Mouse (Mus musculus): ENCODE measurements around the gene Vsig2. TPM values are rescaled to one million over a fixed set of nuclear protein-coding genes. Genes with fewer than 3 reads are reported as not detected.

Gene Vsig2
- polyA plus RNA-seq (2011; ENCODE audit: insufficient read length, low read depth, missing spikeins) = not detected in 2 replicates

DNA sequence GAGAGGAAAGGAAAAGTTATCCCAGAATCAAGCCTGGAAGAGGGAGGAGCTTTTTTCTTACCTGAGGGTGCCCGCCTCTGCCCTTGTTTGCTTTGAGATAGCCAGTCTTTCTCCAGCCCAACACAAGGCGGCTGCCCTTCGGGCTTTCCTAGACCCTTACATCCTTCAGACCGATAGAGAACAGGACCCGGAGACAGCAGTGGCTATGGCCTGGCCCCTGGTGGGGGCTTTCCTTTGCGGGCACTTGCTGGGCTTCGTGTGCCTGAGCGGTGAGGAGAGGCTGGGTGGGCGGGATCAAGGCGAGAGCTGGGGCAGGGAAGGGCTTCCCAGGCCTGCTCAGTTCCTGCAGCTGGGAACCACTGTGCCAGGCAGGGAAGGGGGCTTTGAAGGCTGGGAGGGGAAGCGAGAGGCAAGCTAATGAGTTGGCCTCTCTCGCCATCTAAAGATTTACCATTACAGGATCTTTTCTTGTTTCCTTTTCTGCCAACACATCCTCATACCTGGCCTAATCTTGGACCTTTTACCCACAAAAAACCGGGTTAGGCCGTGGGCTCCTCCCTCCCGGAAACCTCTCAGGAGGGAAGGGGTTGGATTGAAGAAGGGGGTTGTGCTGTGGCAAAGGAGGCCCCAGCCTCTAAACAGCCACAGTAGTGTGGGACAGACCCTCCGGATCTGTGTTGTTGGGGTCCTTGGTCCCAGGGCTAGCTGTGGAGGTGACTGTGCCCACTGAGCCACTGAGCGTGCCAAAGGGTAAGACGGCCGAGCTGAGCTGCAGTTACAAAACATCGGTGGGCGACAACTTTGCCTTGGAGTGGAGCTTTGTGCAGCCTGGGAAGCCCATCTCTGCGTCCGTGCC lies at the start of gene Vsig2:
TSS of gene Vsig2 (plus strand) at position 86 of the 856 bp plus-strand sequence.
- TF ChIP-seq CTCF (IDR thresholded peaks at IDR 0.05; ENCODE audit: borderline replicate concordance, insufficient read depth, low read length) (no peak), POLR2A (IDR thresholded peaks at IDR 0.05; ENCODE audit: low read depth, low read length) (no peak)
- Histone ChIP-seq H3K4me3 (ENCODE audit: insufficient read depth, low read length) (no peak within 1 kb of the TSS), H3K27ac (ENCODE audit: insufficient read depth, low read length) (no peak within 1 kb of the TSS), H3K4me1 (ENCODE audit: control insufficient read depth, insufficient read depth, low read length) (no peaks in the 10 kb centered on the region)

DNA sequence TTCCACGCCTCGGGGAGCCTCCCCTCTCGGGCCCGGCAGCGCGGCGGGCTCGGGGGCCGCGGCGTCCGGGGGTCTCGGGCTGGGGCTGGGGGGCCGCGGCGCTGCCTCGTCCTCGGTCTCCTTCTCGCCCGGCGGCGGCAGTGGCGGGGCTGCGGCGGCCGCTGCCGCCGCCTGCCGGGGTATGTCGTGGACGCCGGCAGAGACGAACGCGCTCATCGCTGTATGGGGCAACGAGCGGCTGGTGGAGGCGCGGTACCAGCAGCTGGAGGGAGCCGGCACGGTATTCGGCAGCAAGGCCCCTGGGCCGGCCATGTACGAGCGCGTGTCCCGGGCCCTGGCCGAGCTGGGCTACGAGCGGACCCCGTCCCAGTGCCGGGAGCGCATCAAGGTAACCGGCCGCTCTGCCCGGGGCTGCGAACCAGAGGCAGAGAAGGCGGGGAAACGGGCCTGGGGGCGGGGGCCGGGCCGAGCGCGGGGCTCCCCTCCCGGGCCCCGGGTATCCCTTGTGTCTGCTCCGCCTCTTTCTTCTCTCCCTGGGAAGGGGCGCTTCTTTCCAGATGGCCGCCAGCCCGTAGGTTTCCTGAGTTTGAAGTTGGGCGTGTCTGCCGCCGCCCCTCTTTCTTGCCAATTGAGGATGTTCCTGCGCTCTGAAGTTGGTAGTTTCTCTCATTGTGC lies 49.5 kb upstream of the Vsig2 start:
- Histone ChIP-seq H3K27ac (ENCODE audit: insufficient read depth, low read length) (peak overlapping the region; percentile 88; the same call in 1 of the 2 replicates), H3K4me1 (ENCODE audit: control insufficient read depth, insufficient read depth, low read length) (peaks cover 4% of the 10 kb centered on the region), H3K4me3 (ENCODE audit: insufficient read depth, low read length) (peak overlapping the region; percentile 60)
- TF ChIP-seq CTCF (IDR thresholded peaks at IDR 0.05; ENCODE audit: borderline replicate concordance, insufficient read depth, low read length) (no peak), POLR2A (IDR thresholded peaks at IDR 0.05; ENCODE audit: low read depth, low read length) (no peak)

DNA sequence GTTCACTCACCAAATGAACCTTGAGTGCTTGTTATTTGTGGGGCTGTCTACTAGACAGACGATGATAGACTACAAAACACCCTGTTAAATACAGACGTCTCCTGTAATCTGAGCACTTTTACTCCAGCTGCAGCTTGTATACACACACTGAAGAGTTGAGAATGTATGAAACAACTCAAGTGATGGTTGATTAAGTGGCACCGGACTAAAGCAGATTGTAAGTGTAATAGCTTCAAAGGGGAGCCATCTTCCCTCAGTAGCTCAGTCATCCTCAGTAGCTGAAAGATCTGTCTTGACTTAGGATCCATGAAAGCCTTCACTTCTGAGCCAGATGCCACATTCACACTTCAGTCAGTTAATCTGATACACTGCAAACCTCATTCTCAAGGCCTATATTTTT lies 43.3 kb upstream of the Vsig2 start:
- TF ChIP-seq POLR2A (IDR thresholded peaks at IDR 0.05; ENCODE audit: low read depth, low read length) = no peak
- TF ChIP-seq CTCF (IDR thresholded peaks at IDR 0.05; ENCODE audit: borderline replicate concordance, insufficient read depth, low read length) = no peak

DNA sequence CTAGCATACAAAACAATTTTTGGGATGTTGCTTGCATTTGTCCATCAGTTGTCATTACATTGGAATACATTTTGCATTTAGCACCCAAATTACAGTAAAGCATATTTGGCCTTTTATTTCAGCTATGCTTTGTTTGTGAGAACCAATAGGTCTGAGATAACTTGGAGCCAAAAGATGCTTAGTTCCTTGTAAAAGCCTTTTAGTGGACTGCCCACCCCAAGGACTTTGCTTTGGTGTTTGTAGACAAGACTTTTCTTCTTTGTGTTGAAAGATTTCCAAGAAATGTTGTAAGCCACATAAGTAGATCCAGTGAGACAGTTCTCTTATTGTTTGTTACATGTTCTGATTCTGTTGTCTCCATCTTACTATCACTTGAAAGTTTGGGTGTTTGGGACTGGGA lies 42.7 kb upstream of the Vsig2 start:
- Histone ChIP-seq H3K27ac (ENCODE audit: insufficient read depth, low read length) (no peak overlapping the region), H3K4me1 (ENCODE audit: control insufficient read depth, insufficient read depth, low read length) (no peaks in the 10 kb centered on the region), H3K4me3 (ENCODE audit: insufficient read depth, low read length) (no peak overlapping the region)
- no peak for TF ChIP-seq POLR2A (IDR thresholded peaks at IDR 0.05; ENCODE audit: low read depth, low read length)
- TF ChIP-seq CTCF (IDR thresholded peaks at IDR 0.05; ENCODE audit: borderline replicate concordance, insufficient read depth, low read length) = no peak

More for the DNA sequence above, 43.3 kb upstream of the Vsig2 start:
- no peaks in the 10 kb centered on the region for H3K4me1 ChIP-seq (ENCODE audit: control insufficient read depth, insufficient read depth, low read length)
- no peak overlapping the region for H3K27ac ChIP-seq (ENCODE audit: insufficient read depth, low read length)
- H3K4me3 ChIP-seq (ENCODE audit: insufficient read depth, low read length) = no peak overlapping the region

DNA sequence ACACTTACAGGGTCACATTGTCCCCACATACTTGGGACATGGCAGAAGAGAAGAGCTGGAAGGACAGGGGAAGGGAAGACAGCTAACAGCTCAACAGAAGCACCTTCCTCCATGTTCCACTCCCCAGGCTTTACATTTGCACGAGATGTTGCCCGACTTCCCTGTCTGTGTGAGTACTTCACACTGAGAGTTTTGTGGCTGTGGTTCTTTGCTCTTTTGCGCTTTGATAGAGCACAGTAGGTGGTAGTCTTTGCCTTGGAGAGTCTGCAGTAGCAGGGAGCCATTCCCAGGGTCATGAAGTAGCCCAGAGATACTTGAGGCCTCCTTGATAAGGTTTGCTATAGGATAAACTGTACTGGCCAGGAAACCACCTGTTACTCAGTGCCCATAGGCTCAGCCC lies 38.9 kb upstream of the Vsig2 start:
- TF ChIP-seq CTCF (IDR thresholded peaks at IDR 0.05; ENCODE audit: borderline replicate concordance, insufficient read depth, low read length) (no peak), POLR2A (IDR thresholded peaks at IDR 0.05; ENCODE audit: low read depth, low read length) (no peak)
- Histone ChIP-seq H3K4me3 (ENCODE audit: insufficient read depth, low read length) (no peak overlapping the region), H3K27ac (ENCODE audit: insufficient read depth, low read length) (no peak overlapping the region), H3K4me1 (ENCODE audit: control insufficient read depth, insufficient read depth, low read length) (no peaks in the 10 kb centered on the region)

DNA sequence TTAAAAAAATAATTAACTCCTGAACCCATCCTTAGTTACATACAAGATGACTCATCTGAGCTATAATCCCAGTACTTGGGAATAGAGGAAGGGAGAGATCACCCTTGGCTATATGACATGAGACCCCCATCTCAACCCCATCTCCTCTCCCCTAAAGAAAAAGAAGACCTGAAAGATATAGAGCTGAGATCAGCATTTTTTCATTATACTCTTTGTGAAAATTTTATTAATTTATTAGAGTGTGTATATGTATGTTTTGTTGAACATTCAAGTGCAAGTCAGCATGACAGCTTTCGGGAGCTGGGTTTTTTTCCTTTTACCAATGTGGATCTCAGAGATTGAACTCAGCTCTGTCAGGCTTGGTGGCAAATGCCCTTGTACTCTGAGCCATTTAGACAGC lies 37.9 kb upstream of the Vsig2 start:
- Histone ChIP-seq H3K4me3 (ENCODE audit: insufficient read depth, low read length) (no peak overlapping the region), H3K27ac (ENCODE audit: insufficient read depth, low read length) (no peak overlapping the region), H3K4me1 (ENCODE audit: control insufficient read depth, insufficient read depth, low read length) (no peaks in the 10 kb centered on the region)
- no peak for TF ChIP-seq POLR2A (IDR thresholded peaks at IDR 0.05; ENCODE audit: low read depth, low read length)

DNA sequence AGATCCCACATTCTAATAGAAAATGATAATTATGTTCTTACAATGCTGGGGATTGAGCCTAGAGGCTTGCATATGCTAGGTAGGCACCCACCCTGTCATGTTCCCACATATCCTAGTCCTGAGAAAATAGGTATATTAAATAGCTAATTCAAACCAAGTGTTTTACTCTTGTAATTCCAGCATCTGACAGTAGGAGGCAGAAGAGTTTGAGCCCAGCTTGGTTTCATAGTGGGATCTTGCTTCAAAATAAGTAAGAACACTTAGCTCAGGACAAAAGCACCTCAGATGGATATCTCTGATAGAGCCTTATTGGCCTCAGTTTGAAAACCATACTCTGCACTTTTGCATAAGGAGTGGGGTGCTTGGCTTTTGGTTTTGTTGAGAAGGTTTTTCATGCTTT lies 34.7 kb upstream of the Vsig2 start:
- Histone ChIP-seq H3K4me3 (ENCODE audit: insufficient read depth, low read length) (no peak overlapping the region), H3K27ac (ENCODE audit: insufficient read depth, low read length) (no peak overlapping the region), H3K4me1 (ENCODE audit: control insufficient read depth, insufficient read depth, low read length) (no peaks in the 10 kb centered on the region)
- TF ChIP-seq CTCF (IDR thresholded peaks at IDR 0.05; ENCODE audit: borderline replicate concordance, insufficient read depth, low read length) = no peak
- TF ChIP-seq POLR2A (IDR thresholded peaks at IDR 0.05; ENCODE audit: low read depth, low read length) = no peak

DNA sequence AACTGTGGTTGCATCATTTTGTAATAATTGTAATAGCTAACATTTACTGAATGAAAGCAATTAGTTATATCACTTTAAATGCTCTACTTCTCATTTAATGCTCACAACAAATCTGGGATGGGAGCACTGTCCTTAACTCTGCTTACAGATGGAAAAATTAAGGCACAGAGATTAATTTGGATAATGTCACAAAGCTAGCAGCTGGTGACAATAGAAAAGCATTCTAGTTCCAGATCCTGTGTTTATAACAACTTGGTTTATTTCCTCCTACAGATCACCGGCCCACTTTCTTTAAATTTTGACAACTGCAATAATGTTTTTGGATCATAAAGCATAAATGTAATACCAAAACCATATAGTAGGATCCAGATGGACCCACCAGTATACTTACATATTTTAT lies 33.0 kb upstream of the Vsig2 start:
- no peak overlapping the region for H3K4me3 ChIP-seq (ENCODE audit: insufficient read depth, low read length)
- TF ChIP-seq POLR2A (IDR thresholded peaks at IDR 0.05; ENCODE audit: low read depth, low read length) = no peak
- TF ChIP-seq CTCF (IDR thresholded peaks at IDR 0.05; ENCODE audit: borderline replicate concordance, insufficient read depth, low read length) = no peak
- H3K4me1 ChIP-seq (ENCODE audit: control insufficient read depth, insufficient read depth, low read length) = no peaks in the 10 kb centered on the region
- H3K27ac ChIP-seq (ENCODE audit: insufficient read depth, low read length) = no peak overlapping the region

DNA sequence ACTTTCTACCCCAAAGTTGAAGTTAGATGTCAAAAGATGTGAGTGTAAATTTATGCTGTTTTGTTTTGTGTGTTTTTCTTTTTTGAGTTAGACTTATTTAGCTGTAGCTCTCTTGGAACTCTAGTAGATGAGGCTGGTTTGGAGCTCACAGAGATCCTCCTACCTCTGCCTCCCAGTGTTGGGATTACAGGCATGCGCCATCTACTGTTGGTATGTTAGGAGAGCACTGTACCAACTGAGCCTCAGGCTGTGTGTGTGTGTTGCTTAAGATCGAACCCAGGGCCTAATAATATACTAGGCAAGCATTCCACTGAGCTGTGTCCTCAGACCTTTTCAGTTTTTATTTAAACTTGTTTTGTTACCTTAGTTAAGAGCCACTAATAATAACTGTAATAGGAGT lies 27.0 kb upstream of the Vsig2 start:
- peaks cover under 1% of the 10 kb centered on the region; the same call in 1 of the 2 replicates for H3K4me1 ChIP-seq (ENCODE audit: control insufficient read depth, insufficient read depth, low read length)
- H3K27ac ChIP-seq (ENCODE audit: insufficient read depth, low read length) = no peak overlapping the region
- no peak overlapping the region for H3K4me3 ChIP-seq (ENCODE audit: insufficient read depth, low read length)
- no peak for TF ChIP-seq CTCF (IDR thresholded peaks at IDR 0.05; ENCODE audit: borderline replicate concordance, insufficient read depth, low read length)

DNA sequence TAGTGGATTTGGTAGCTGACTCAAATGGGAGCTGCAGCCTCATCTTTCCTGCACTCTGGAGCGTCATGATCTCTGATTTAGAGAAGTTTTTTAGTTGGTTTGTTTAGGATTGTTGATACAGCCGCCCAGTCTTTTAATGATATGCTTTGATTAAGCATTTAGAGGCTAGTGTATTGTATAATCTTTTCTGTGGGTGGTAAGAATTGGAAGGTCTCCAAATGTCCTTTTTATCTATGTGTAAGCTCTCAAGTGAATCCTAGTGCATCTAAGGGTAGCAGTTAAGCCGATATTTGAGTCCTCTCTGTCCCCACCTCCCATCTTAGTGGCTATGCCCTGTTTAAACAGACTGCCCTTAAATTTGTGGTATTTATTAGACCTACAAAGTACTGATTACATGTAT lies 24.6 kb upstream of the Vsig2 start:
- no peak overlapping the region for H3K4me3 ChIP-seq (ENCODE audit: insufficient read depth, low read length)
- H3K4me1 ChIP-seq (ENCODE audit: control insufficient read depth, insufficient read depth, low read length) = peaks cover 5% of the 10 kb centered on the region; the same call in 1 of the 2 replicates
- no peak overlapping the region for H3K27ac ChIP-seq (ENCODE audit: insufficient read depth, low read length)
- TF ChIP-seq POLR2A (IDR thresholded peaks at IDR 0.05; ENCODE audit: low read depth, low read length) (no peak), CTCF (IDR thresholded peaks at IDR 0.05; ENCODE audit: borderline replicate concordance, insufficient read depth, low read length) (no peak)

All from embryonic fibroblast, embryonic 13.5 days (primary cell).